ENCODE assay signal across 15 mouse cellular contexts in the genomic region with DNA sequence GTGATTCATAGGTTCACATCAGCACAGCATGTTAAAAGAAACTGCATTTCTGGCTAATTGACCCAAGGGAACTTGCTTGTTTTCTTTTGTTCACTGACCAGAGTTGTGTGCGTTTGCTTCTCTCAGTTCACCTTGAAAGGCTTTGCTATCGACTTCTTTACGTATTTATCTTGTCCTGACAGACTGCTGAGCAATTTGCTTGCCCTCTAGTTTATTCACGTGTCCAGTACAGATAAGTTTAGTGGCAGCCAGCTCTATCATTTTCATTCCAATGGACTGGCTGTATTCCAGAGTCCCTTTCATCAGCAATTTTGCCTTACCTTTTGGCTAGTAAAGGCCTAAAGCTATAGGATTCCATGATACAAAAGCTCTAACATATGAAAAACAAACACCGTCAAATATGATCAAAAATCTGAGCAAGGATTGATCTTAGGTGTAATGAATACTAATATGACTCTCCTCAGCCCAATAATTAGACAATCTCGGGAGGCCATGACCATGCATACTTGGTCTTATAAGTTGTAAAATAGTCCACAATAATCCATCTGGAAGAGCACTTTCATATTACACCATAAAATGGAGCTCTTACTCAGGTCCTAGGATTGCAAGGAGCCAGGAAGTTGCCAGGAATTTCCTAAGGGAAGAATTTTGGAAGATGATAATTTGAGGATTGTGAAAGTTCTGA. TPM values are rescaled to one million over a fixed set of nuclear protein-coding genes. Genes with fewer than 3 reads are reported as not detected.
DNase-seq lines count a peak whose midpoint lies in the region; ATAC-seq lines count a peak whose summit lies in the region.
"Had no signal": no experiment of that assay in that cellular context is flagged by ENCODE, and none has a peak within 500 bp of the region (broad histone marks: within the 10 kb centered on the region; RNA-seq: fewer than 3 reads in every experiment).

No protein-coding gene starts in this region.

- no peak overlapping the region for H3K9ac ChIP-seq in heart, embryonic 12.5 days
- no peak overlapping the region for H3K9ac ChIP-seq in heart, embryonic 15.5 days
- H3K9ac ChIP-seq: hindbrain, embryonic 12.5 days had no signal

- H3K4me2 ChIP-seq in heart, embryonic 12.5 days, result no peak overlapping the region
- H3K4me2 ChIP-seq in heart, embryonic 15.5 days, result peak overlapping the region; percentile 25; the same call in 1 of the 2 replicates
- H3K4me2 ChIP-seq: hindbrain, embryonic 12.5 days had no signal

- ATAC-seq in heart, embryonic 12.5 days (ENCODE audit: insufficient number of reproducible peaks, low FRiP score), result peak; percentile 55; the same call in 1 of the 2 replicates
- no peak for ATAC-seq in heart, embryonic 15.5 days (replicated peaks; ENCODE audit: insufficient number of reproducible peaks, insufficient read depth, low FRiP score, low read depth)
- 0 out of 2 replicates have a peak, but pooled peaks have one; percentile 35 for ATAC-seq in megakaryocyte, adult 5-6 weeks (ENCODE audit: poor library complexity, severe bottlenecking)
- ATAC-seq: CD4-positive, CD25-positive, alpha-beta regulatory T cell, adult 4 months had no signal

- peak overlapping the region; percentile 57 for H3K27ac ChIP-seq in heart, embryonic 12.5 days (ENCODE audit: poor library complexity, severe bottlenecking)
- H3K27ac ChIP-seq in heart, embryonic 15.5 days, result peak overlapping the region; percentile 66
- H3K27ac ChIP-seq: hindbrain, embryonic 12.5 days; macrophage; stomach, postnatal 0 days had no signal

- H3K9me3 ChIP-seq in heart, embryonic 12.5 days (replicated peaks), result no peaks in the 10 kb centered on the region
- H3K9me3 ChIP-seq in heart, embryonic 15.5 days (replicated peaks), result no peaks in the 10 kb centered on the region
- H3K9me3 ChIP-seq: hindbrain, embryonic 12.5 days had no signal

- H3K27me3 ChIP-seq in heart, embryonic 12.5 days (replicated peaks), result no peaks in the 10 kb centered on the region
- no peaks in the 10 kb centered on the region for H3K27me3 ChIP-seq in heart, embryonic 15.5 days

- H3K36me3 ChIP-seq in heart, embryonic 12.5 days, result no peaks in the 10 kb centered on the region
- H3K36me3 ChIP-seq in heart, embryonic 15.5 days, result no peaks in the 10 kb centered on the region
- H3K36me3 ChIP-seq: hindbrain, embryonic 12.5 days had no signal

- WGBS in heart, embryonic 12.5 days, result 48% methylated on average over 6 of the region's 6 CpGs
- WGBS in heart, embryonic 15.5 days, result 51% methylated on average over 6 of the region's 6 CpGs

- no peak overlapping the region for H3K4me3 ChIP-seq in heart, embryonic 12.5 days
- H3K4me3 ChIP-seq in heart, embryonic 15.5 days, result no peak overlapping the region
- H3K4me3 ChIP-seq: hindbrain, embryonic 12.5 days had no signal

- DNase-seq in heart, postnatal 14 days, result no peak
- DNase-seq in c-Kit-negative CD71-positive TER-119-positive erythroid progenitor cells, embryonic 14.5 days (ENCODE audit: low read depth, low spot score), result peak; percentile 12
- DNase-seq in layer of hippocampus, adult 9-10 months (ENCODE audit: low spot score), result no peak
- DNase-seq in cerebellum, postnatal 4 days (ENCODE audit: low spot score in 2 of 2), result no peak
- no peak for DNase-seq in gastrocnemius, adult 8-10 months (ENCODE audit: low spot score in 2 of 2)
- DNase-seq: cerebellum, postnatal 25 days; lung, adult 18-20 months; thymus, postnatal 14 days had no signal

- H3K4me1 ChIP-seq in heart, embryonic 12.5 days (replicated peaks), result no peaks in the 10 kb centered on the region; the same call in 1 of the 2 replicates
- no peaks in the 10 kb centered on the region for H3K4me1 ChIP-seq in heart, embryonic 15.5 days (replicated peaks)
- H3K4me1 ChIP-seq: hindbrain, embryonic 12.5 days had no signal

- intact Hi-C loops in heart, postnatal 14 days (cut with DNase I), result no loop called here

RNA-seq across cellular contexts. Expression of a gene that starts 7.4 kb away (rescaled TPM):
- polyA plus RNA-seq in heart, embryonic 12.5 days (2016; fragmentation: Nextera tagmentation; extraction: Ambion mirVana), result 7.7 TPM in 2 replicates
- 10 to 100 TPM in 1 of 2 experiments, 1 to 10 TPM in 1; 2.7 to 12.5 TPM for total RNA-seq in heart, postnatal 14 days (2021)
- 4.9 and 7.4 TPM in 2 replicates for polyA plus RNA-seq in heart, embryonic 15.5 days (2015; fragmentation: Nextera tagmentation; extraction: Ambion mirVana)
- 10.3 and 16.8 TPM in 2 replicates for total RNA-seq in megakaryocyte, adult 5-6 weeks (2015)
- 1.5 and 6.3 TPM in 2 replicates for total RNA-seq in megakaryocyte, adult 5-6 weeks (2017)
- total RNA-seq in gastrocnemius, adult 8-10 months (2022), result 1 to 10 TPM; 4.4 to 8.6 (median 5.5) TPM
